Mouse (Mus musculus): Measurements from ENCODE around the gene Comt.

Comt gene

DNA sequence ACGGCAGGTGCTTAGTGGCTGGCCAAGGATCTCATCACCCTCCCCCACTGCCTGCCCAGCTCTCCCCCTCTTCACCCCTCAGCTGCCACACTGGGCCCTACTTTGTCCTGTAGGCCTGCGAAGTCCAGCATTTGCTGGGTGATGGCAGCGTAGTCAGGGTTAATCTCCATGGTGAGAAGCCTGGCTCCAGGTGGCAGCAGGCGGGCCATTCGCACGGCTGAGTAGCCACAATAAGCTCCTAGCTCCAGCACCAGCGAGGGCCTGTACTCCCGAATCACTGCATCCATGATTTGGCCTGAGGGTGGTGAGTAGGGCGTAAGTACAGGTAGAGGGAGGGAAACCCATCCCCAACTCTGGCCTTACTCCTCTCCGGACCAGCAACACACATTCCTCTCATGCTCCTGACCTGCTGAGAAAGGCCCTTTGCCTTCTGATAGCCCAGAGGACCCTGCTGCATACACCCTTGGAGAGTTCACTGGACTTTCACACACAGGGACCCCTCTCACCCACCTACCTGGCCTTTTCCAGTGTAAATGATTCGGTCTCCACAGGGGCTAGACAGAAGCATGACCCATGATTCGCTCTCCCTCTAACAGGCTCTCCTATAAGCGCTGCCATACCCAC is 15.5 kb downstream of the Comt start:
- no peak for DNase-seq (ENCODE audit: low read depth, low spot score)

DNA sequence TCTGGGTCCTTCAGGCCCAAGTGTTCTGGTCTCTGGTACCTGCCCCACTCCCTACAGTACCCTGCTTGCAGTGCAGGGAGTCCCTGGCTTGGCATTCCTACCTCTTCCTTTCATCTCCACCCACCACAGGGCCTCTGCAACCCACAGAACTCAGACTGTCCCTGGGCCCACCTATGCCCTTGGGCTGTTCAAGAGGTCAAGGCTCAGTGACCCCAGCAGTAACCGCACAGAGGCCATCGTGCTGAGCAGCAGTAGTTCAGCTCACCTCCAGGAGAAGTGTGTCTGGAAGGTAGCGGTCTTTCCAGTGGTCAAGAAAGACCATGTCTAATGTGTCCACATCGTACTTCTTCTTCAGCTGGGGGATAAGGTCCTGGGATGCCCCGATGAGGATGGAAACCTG is 16.2 kb downstream of the Comt start:
- DNase-seq (ENCODE audit: low read depth, low spot score): no peak

DNA sequence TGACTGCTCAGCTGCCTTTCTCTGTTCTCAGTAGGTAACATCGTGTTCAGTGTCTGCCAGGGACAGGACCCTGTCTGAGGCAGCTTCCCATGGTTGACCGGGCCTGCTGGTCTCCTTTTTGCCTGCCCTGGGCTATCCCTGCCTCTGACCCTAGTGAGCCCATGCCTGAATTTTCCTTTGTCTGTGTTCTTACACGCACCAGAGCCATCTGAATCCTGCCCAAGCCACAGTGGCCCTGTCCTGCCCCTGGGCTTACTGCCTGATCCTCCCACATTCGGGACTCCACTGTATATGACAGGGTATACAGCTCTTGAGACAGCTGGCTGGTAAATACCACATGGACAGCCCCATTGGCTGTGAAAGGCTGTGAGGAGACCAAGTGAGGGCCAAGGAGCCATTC is 16.9 kb downstream of the Comt start:
- no peak for DNase-seq (ENCODE audit: low read depth, low spot score)

DNA sequence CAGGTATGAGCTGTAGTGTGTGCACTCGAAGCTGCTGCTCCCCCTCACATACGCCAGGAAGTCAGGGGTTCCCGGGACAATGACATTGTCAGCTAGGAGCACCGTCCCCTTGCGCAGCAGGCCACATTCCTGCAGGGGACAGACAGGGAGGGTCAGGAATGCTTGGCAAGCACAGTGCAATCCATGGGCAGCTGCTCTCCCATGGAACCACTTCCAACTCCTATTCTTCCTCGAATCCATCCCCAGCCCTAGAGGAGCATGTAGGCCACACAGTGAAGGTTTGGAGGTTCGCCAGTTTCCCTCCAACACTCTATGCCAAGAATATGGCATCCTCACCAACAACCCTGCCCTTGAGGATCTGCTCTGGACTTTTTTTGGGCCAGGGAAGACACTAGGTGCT is 18.7 kb downstream of the Comt start:
- DNase-seq (ENCODE audit: low read depth, low spot score): no peak

GRCm38 (mm10) chr16:18406293-18406692 is 20.4 kb downstream of the Comt start:
- DNase-seq (ENCODE audit: low read depth, low spot score): no peak

DNA sequence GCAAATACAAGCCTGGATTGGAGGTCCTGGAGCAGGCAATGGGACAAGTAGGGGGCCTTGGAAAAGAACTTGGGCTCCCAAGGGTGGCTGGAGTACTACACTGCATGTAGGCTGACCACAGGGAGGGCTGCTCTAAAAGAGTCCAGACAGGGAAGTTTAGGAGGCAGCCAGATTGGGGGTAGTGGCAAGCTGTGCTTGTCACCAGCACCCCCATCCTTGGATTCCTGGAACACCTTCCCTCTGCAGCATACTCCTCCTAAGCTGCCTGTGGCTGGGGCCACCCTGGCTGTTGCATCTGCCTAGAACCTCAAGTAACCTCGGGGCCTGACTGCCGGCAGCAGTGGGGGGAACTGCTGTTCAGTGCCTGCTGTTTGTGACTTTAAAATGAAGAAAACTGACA is 20.8 kb downstream of the Comt start:
- DNase-seq (ENCODE audit: low read depth, low spot score): no peak

DNA sequence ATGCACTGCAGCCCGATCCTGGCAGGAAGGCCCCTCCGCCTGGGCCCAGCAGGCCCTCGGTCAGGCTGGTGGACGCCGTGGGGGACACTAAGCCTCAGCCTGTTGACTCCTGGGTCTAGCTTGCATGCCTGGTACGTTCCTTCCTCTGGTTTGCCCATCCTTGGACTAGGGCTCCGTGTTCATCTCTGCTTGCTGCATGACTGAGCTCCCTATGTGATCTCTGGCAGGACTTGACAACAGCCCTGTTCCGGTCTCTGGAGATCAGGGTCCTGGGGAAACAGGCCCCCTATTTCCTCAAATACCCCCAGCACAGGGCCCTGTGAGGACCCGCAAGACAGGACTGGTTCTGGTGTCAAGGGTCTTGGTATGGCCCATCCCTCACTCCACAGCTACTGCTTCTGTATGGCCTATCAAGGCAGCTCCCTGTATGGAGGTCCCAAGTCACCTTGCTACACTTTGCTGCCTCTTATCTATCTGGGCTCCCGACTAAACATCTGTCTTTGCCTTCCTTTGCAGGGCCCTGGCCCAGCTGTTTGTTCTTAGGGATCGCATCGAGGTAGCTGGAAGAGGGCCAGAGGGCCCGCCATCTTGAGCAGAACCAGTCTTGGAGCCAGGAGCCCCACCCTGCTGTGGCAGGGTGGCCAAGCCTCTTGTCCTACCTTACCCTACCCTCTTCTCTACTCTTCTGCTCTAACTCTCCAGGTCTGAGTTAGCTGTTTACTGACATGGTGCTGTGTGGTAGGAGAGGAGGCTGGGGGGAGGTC is 21.4 kb downstream of the Comt start:
- DNase-seq (ENCODE audit: low read depth, low spot score): no peak

GRCm38 (mm10) chr16:18403285-18403684 is 23.4 kb downstream of the Comt start:
- no peak for DNase-seq (ENCODE audit: low read depth, low spot score)

DNA sequence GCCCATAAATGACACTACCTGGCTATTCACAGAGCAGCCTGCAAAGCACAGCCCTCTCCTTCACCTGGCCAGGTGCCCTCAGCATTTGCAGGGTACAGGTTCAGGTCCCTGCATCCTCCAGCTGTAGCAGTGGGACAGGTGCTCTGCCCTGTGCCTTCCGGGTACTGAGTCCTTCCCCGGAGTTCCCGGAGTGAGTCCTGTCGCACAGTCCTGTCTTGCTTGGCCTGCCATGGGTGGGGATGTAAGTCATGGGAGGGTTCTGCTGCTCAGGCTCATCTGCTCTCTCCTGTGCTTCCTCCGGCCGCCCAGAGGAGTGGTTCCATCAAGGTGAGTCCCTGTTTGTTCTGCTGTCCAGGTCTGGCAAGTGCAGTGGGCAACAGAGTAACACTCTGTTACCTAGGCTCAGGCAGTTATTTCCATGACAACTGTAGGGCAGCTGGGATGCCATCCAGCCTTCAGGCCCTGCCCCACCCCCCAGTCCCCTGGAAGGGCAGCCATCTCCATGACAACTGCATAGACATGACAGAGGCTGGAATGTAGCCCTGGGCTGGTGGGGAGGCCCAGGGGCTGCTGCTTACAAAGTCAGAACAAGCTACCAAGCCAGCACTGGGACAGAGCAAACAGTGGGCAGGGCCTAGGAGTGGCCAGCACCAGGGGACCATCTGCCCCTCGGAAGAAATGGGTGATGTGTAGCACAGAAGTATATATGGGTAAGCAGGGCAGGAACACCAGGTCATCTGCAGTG is 26.0 kb downstream of the Comt start:
- DNase-seq (ENCODE audit: low read depth, low spot score): peak; percentile 90

DNA sequence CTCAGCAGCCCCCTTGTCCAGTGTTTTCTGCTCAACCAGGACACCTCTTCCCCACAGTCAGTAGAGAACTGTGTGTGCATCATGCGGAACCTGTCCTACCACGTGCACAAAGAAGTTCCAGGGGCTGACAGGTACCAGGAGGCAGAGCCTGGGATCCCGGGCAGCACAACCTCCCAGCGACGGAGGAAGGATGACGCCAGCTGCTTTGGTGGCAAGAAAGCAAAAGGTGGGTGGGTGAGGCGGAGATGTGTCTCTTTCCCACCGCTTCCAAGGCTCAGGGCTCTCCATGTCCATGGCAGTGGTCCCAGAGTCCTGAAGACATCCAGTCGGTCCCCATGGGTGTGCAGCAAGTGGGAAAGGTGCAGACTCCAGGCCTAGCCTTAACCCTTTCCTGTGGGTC is 26.6 kb downstream of the Comt start:
- DNase-seq (ENCODE audit: low read depth, low spot score): no peak

DNA sequence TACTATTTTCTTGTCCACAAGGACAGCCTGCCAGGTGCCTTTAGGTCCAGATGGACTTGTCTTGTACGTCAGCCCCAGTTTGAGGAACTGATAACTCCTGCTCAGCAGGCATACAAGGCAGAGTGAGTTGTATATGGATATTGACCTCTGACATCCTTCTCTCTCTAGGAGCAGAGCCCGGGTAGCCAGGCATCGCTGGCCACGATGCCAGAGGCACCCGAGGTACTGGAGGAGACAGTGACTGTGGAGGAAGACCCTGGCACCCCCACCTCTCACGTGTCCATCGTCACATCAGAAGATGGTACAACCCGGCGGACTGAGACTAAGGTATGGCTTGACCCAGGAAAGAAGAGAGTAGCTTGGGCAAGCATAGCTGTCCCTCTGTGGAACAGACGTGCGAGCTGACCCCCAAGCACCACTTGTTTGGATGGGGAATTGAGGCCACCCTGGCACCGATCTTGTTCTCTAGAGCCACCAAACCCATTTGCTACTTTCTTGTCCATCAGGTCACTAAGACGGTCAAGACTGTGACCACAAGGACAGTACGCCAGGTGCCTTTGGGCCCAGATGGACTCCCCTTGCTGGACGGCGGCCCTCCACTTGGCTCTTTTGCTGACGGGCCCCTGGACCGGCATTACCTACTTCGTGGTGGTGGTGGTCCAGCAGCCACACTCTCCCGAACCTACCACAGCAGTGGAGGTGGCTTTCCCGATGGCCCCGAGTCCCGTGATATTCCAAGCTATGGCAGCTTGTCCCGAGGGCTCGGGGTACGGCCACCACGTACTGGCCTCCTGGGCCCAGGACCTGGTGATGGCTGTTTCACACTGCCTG is 29.6 kb downstream of the Comt start:
- no peak for DNase-seq (ENCODE audit: low read depth, low spot score)

DNA sequence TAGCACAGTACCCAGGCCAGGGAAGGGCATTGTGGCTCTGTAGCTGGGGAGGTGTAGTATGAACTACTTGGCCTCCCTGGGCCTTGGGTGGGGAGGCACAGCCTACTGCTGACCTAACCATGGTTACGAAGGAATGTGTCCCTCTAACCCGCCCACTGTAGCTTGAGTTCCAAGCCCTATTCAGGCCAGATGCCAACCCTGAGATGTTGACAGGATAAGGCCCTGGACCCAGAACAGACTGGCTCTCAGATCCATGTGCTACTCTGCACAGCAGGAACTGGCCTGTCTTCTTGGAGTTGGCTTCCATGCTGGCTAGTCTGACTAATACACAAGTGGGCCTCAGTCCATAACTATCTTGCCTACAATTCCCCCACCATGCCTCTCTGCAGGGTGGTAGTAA is 30.5 kb downstream of the Comt start:
- no peak for DNase-seq (ENCODE audit: low read depth, low spot score)

- no peak for DNase-seq (ENCODE audit: low read depth, low spot score)
Measured at GRCm38 (mm10) chr16:18395620-18396036, 31.0 kb downstream of the Comt start.

GRCm38 (mm10) chr16:18394777-18395619 is 31.7 kb downstream of the Comt start:
- DNase-seq (ENCODE audit: low read depth, low spot score): no peak

DNA sequence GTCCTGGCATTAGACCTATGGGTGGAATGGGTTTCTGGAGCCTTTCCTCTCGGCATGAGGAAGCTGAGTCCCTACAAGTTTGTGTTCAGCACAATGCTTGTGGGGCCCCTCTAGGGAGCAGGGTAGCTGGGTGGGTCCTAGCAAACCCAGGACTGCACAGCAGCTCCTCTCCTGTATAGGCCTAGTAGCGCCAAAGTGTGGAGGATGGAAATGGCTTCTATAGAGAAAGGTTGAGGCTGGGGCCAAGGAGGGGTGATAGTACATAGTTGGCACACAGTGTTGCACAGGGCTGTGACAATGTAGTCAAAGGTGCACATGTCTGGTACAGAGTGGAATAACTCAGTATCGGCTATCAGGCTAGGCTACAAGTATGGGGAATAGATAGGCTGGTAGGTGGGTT is 32.6 kb downstream of the Comt start:
- no peak for DNase-seq (ENCODE audit: low read depth, low spot score)

- no peak for DNase-seq (ENCODE audit: low read depth, low spot score)
Measured at GRCm38 (mm10) chr16:18393595-18393994, 33.1 kb downstream of the Comt start.

GRCm38 (mm10) chr16:18392469-18393426 is 33.9 kb downstream of the Comt start:
- DNase-seq (ENCODE audit: low read depth, low spot score): peak; percentile 89

- DNase-seq (ENCODE audit: low read depth, low spot score): no peak
Measured at GRCm38 (mm10) chr16:18391728-18392127, 34.9 kb downstream of the Comt start.

DNA sequence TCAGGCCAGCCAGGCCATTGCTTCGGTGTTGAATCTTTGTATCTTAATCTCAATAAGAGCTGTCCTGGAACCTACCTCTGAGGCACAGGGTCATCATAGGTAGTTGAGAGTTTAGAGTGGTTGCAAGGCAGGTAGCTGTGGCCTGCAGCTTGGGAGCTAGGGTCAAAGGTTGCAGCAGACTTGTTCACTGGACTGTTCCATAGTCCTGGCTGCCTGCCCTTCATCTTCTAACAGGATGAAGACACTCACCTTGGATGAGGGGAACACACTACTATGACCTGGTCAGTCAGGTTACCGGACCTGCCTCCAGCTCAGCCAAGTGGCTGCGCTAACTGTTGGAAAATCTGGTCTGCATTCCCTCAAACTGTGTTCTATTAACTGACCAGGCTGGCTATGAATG is 35.5 kb downstream of the Comt start:
- no peak for DNase-seq (ENCODE audit: low read depth, low spot score)

DNA sequence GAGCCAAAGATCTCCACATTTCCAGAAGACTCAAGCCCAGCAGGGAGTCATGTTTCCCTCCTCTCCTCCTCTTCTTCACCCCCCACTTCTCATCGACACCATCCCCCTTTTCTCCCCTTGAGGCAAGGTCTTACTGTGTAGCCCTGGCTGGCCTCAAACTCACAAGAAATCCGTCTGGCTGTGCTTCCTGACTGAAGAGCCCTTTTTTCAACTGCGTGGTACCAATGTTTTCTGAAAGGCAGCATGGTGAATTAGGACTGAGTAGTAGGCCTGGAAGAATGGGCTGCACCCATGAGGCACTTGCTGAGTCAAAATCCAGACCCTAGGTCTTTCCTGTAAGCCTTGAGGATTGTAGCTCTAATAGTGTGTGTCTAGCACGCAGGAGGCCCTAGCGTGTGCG is 36.3 kb downstream of the Comt start:
- DNase-seq (ENCODE audit: low read depth, low spot score): no peak
